ENCODE assay signal across 9 mouse cellular contexts in genomic region chr10:81298369-81299100, GRCm38 (mm10). TPM values are rescaled to one million over a fixed set of nuclear protein-coding genes. Genes with fewer than 3 reads are reported as not detected.
DNase-seq lines count a peak whose midpoint lies in the region; TF ChIP-seq lines count a peak whose summit lies in the region.
"Had no signal": no experiment of that assay in that cellular context is flagged by ENCODE, and none has a peak within 500 bp of the region (broad histone marks: within the 10 kb centered on the region; RNA-seq: fewer than 3 reads in every experiment).

No protein-coding gene starts in this region.

- no peak for TF ChIP-seq CTCF in cortical plate, adult 2 months (IDR thresholded peaks at IDR 0.05; ENCODE audit: extremely low read depth, insufficient read depth, low read length)

- 0 out of 2 replicates have a peak, but pooled peaks have one; percentile 31 for TF ChIP-seq POLR2A in cortical plate, adult 2 months (IDR thresholded peaks at IDR 0.05; ENCODE audit: extremely low read depth, insufficient read depth, low read length)

- DNase-seq in heart, adult 18-20 months, result peak; percentile 45 to 74
- DNase-seq in heart, postnatal 36 days, result no peak
- peak; percentile 68 for DNase-seq in 416B (ENCODE audit: low read depth)
- DNase-seq in lung, postnatal 14 days, result peak; percentile 39
- DNase-seq in thymus, postnatal 25 days, result peak; percentile 68
- no peak for DNase-seq in urinary bladder, adult 18-20 months (ENCODE audit: low spot score in 2 of 2)
- DNase-seq in cerebellum, postnatal 4 days (ENCODE audit: low spot score in 2 of 2), result no peak

- no peak overlapping the region for H3K4me3 ChIP-seq in cortical plate, adult 2 months (ENCODE audit: insufficient read depth, low read length)
- H3K4me3 ChIP-seq: neural tube, embryonic 13.5 days had no signal

- peak overlapping the region; percentile 73 for H3K27ac ChIP-seq in cortical plate, adult 2 months (ENCODE audit: insufficient read depth, low read length)

- intact Hi-C loops in heart, postnatal 36 days (cut with DNase I), result no loop called here

- peaks cover 33% of the 10 kb centered on the region for H3K4me1 ChIP-seq in cortical plate, adult 2 months (ENCODE audit: control insufficient read depth, insufficient read depth, low read length)

RNA-seq across cellular contexts. Expression of gene Pip5k1c, which starts 5.8 kb away (rescaled TPM):
- 10 to 100 TPM; 23.1 to 25.6 TPM for total RNA-seq in heart, adult 18-20 months (2021)
- 10 to 100 TPM; 31.5 to 33.3 TPM for total RNA-seq in heart, postnatal 36 days (2021)
- polyA plus RNA-seq in cortical plate, adult 2 months (2012; rRNA removed), result 414 and 443 TPM in 2 replicates

RNA-seq across cellular contexts. Expression of gene Tjp3, which starts 7.2 kb away (rescaled TPM):
- total RNA-seq in heart, adult 18-20 months (2021), result under 1 TPM in 1 of 2 experiments, not detected in 1; 0.87 TPM
- total RNA-seq in heart, postnatal 36 days (2021), result under 1 TPM in 1 of 2 experiments, not detected in 1; 0.19 TPM
- 0.15 and 0.17 TPM in 2 replicates for polyA plus RNA-seq in cortical plate, adult 2 months (2012; rRNA removed)

RNA-seq across cellular contexts. Expression of gene Cactin, which starts 22.4 kb away (rescaled TPM):
- 10 to 100 TPM; 14.6 to 15.8 TPM for total RNA-seq in heart, adult 18-20 months (2021)
- 10 to 100 TPM; 13.2 to 17.4 TPM for total RNA-seq in heart, postnatal 36 days (2021)
- 32.2 and 33.0 TPM in 2 replicates for polyA plus RNA-seq in cortical plate, adult 2 months (2012; rRNA removed)

RNA-seq across cellular contexts. Expression of gene Tbxa2r, which starts 30.0 kb away (rescaled TPM):
- total RNA-seq in heart, adult 18-20 months (2021), result 1 to 10 TPM; 2.5 to 2.7 TPM
- 1 to 10 TPM; 5.0 to 5.4 TPM for total RNA-seq in heart, postnatal 36 days (2021)
- polyA plus RNA-seq in cortical plate, adult 2 months (2012; rRNA removed), result 2.7 and 2.9 TPM in 2 replicates

RNA-seq across cellular contexts. Expression of gene Apba3, which starts 31.8 kb away (rescaled TPM):
- 100 to 1,000 TPM in 1 of 2 experiments, 10 to 100 TPM in 1; 85.9 to 110 TPM for total RNA-seq in heart, adult 18-20 months (2021)
- total RNA-seq in heart, postnatal 36 days (2021), result 100 to 1,000 TPM; 102 to 108 TPM
- 52.1 and 58.2 TPM in 2 replicates for polyA plus RNA-seq in cortical plate, adult 2 months (2012; rRNA removed)

Comparison
In these comparisons a context has a peak if more than half of its experiments do, and no peak if none do; other contexts are left out.
1. DNase-seq: peak in heart, adult 18-20 months (2 of 2), 416B (single experiment), lung, postnatal 14 days (single experiment) and thymus, postnatal 25 days (single experiment); none in heart, postnatal 36 days (0 of 2), urinary bladder, adult 18-20 months (0 of 2) and cerebellum, postnatal 4 days (0 of 2).